Mouse (Mus musculus) liver, adult 2 months (tissue): ENCODE measurements at regions not wholly inside any gene's neighbourhood (a gene's known extent, or its start where the extent isn't known, plus 50 kb on each side); places are given as distances from the start of the nearest gene placed in this dataset.

ENCODE experiments used
- DNase-seq: peaks from one replicate; pipeline ENCODE4 v3.0.0-alpha.2; 2011; ENCODE audit warnings: low read depth, low spot score; ENCODE audit errors: extremely low read depth
- H3K27ac ChIP-seq: fragments of 200-500 bp; replicated peaks from 2 replicates; pipeline ENCODE4 v1.5.1; 2012; ENCODE audit warnings: low read depth, mild to moderate bottlenecking, control low read depth, inconsistent platforms, low read length; ENCODE audit not compliant: insufficient read depth
- H3K27me3 ChIP-seq: fragments of 200-500 bp; 2 replicates; pipeline ENCODE4 v1.6.1; 2012; ENCODE audit warnings: mild to moderate bottlenecking, moderate library complexity, low read length, inconsistent platforms; ENCODE audit not compliant: control insufficient read depth, insufficient read depth
- H3K36me3 ChIP-seq: fragments of 200-500 bp; 2 replicates; pipeline ENCODE4 v1.6.1; 2012; ENCODE audit warnings: low read length, inconsistent platforms; ENCODE audit not compliant: control insufficient read depth, insufficient read depth
- H3K4me1 ChIP-seq: fragments of 200-500 bp; 2 replicates; pipeline ENCODE4 v1.6.1; 2011; ENCODE audit warnings: low read length; ENCODE audit not compliant: control insufficient read depth, insufficient read depth
- H3K4me3 ChIP-seq: fragments of 200-500 bp; 2 replicates; pipeline ENCODE4 v1.5.1; 2011; ENCODE audit warnings: low read depth, mild to moderate bottlenecking, control low read depth, low read length, moderate library complexity; ENCODE audit not compliant: insufficient read depth
- H3K79me2 ChIP-seq: fragments of 200-500 bp; 2 replicates; pipeline ENCODE4 v1.6.1; 2012; ENCODE audit warnings: inconsistent platforms, mild to moderate bottlenecking, low read length, moderate library complexity; ENCODE audit not compliant: control insufficient read depth, insufficient read depth
- H3K9ac ChIP-seq: fragments of 200-500 bp; 2 replicates; pipeline ENCODE4 v1.6.1; 2012; ENCODE audit warnings: low read depth, mild to moderate bottlenecking, control low read depth, inconsistent platforms, low read length
- CTCF ChIP-seq: fragments of 200-500 bp; IDR thresholded peaks from 2 replicates; pipeline ENCODE4 v1.5.1; 2011; ENCODE audit warnings: low read depth, low read length, control low read depth
- POLR2A ChIP-seq: fragments of 200-500 bp; IDR thresholded peaks from 2 replicates; pipeline ENCODE4 v1.6.1; 2011; ENCODE audit warnings: low read length, control low read depth; ENCODE audit not compliant: insufficient read depth; ENCODE audit errors: extremely low read depth
- WGBS: fragments of 180-500 bp; shearing (Covaris S2); methylation state at CpG from one replicate; pipeline ENCODE4 v1.1.7; 2018; 5-methylcytosine and 5-hydroxymethylcytosine counted together

DNA sequence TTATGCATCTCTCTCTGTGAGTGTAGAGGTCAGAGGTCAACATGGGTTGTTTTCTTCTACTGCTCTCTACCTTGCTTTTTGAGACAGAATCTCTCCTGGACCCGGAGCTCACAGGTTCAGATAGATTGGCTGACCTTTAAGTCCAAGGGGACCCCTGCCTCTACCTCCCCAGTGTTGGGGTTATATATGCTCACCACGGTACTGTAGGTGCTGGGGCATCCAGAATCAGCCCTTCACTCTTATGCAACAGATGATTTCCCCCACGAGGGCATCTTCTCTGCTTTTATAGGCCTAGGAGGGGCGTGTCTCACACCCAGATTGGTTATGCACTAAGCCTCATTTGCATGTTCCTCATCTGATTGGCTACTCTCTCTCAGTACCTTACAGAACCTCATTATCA lies 282.5 kb upstream of the Zfp64 start:
- no peaks in the 10 kb centered on the region for H3K36me3 ChIP-seq
- no peaks in the 10 kb centered on the region for H3K27me3 ChIP-seq
- TF ChIP-seq POLR2A (no peak), CTCF (no peak)
- H3K9ac ChIP-seq, result no peak overlapping the region
- H3K4me1 ChIP-seq, result peaks cover 6% of the 10 kb centered on the region
- no peak for DNase-seq
- H3K79me2 ChIP-seq, result no peaks in the 10 kb centered on the region
- no peak overlapping the region for H3K27ac ChIP-seq
- H3K4me3 ChIP-seq, result no peak overlapping the region
- 67% methylated on average over 4 of the region's 4 CpGs for WGBS

DNA sequence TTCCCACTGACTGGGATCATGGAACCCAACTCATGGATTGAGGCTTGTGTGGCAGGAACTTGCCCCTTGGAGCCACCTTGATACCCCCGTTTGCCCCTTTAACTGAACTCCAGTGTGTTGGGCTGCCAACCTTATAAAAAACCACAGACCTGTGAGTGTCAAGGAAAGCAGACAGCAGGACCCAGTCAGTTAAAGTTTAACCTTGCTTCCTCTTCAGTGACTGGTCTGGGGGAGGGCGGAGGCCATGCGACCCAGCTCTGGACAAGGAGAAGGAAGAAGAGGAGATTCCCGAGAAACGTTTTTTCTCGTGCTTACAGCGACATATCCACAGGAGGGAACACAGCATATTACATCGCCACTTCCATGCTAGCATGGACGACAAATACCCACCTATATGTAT lies 281.9 kb upstream of the Zfp64 start:
- H3K4me1 ChIP-seq, result peaks cover 6% of the 10 kb centered on the region
- H3K27ac ChIP-seq, result no peak overlapping the region
- no peaks in the 10 kb centered on the region for H3K36me3 ChIP-seq
- WGBS, result 47% methylated on average over 9 of the region's 9 CpGs
- H3K9ac ChIP-seq, result no peak overlapping the region
- peak; percentile 13 for DNase-seq
- H3K27me3 ChIP-seq, result no peaks in the 10 kb centered on the region
- no peaks in the 10 kb centered on the region for H3K79me2 ChIP-seq
- no peak for TF ChIP-seq POLR2A
- no peak for TF ChIP-seq CTCF
- H3K4me3 ChIP-seq, result no peak overlapping the region

DNA sequence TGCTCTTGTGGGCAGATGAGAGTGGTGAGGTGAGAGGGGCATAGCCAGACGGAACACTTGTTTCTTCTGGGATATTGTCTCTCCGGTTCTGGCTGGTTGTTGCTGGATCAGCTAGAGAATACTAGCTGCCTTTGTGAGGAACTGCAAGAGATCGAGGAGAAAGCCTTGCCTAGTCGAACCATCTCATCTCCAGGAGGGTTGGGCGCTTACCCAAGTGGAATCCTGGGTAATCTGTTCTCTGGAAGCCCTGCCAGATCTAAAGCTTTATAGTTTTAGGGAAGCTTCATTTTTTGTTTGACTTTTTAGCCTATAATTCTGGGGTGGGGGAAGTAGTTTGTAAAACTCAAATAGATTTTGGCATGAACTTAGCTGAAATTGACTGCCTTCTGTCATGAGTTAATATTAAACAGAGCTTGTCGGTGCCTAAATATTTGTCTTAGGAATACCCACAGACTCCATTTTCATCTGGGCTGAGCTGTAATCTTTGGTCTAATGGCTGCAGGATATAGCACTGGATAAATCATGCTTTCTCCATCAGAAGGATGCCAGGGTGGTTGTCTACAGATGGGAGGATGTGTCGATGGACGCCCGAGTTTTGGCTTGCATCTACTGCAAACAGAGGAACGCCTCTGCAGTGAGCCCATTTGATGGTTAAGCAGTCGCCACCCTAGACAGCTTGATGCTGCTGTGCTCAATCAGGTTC lies 279.1 kb upstream of the Zfp64 start:
- Histone ChIP-seq H3K4me1 (peaks cover 6% of the 10 kb centered on the region), H3K27me3 (no peaks in the 10 kb centered on the region), H3K4me3 (no peak overlapping the region), H3K27ac (no peak overlapping the region), H3K79me2 (no peaks in the 10 kb centered on the region), H3K9ac (no peak overlapping the region), H3K36me3 (no peaks in the 10 kb centered on the region)
- TF ChIP-seq CTCF, result no peak
- WGBS, result 45% methylated on average over 11 of the region's 11 CpGs
- DNase-seq, result peak; percentile 53

DNA sequence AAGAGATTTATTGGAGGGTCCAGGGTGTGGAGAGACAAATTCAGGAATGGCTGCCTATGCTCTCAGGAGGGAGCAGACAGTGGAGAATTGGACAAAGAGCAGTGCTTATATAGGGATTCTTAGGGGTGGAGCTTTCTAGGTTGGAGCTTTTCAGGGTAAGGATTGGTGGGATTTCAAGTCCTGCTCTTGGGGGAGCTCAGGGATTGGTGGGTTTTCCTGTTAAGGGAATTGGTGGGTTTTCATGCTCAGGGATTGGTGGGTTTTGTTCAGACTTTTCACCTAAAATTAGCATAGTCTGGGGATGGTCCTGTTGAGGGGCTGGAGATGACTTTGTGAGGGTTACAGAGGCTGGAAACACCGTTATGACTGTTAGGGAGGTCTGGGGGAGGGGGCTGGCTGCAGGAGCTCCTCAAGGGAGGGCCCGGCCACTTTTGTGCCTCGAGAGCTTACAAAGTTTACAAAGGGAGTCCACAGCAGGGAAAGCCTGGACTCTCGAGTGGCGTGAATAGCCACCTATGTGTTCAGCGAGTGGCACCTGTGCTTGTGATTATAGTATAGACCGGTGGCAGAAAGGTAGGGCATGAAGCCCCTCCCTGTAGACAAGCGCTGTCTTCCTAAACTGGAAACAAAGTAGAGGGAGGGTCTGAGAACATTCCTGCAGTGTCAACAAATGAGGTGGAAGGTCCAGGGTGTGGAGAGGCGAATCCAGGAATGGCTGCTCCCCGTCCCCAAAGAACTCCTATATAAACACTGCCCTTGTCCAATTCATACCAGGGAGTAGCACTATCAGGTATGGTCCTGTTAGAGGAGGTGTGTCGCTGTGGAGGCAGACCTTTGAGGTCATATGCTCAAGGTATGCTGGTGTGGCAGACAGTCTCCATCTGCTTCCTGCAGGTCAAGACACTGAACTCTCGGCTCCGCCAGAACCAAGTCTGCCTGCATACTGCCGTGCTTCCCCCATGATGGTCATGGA lies 278.1 kb upstream of the Zfp64 start:
- H3K4me1 ChIP-seq, result peaks cover 6% of the 10 kb centered on the region
- H3K27me3 ChIP-seq, result no peaks in the 10 kb centered on the region
- no peak overlapping the region for H3K27ac ChIP-seq
- H3K4me3 ChIP-seq, result no peak overlapping the region
- H3K79me2 ChIP-seq, result no peaks in the 10 kb centered on the region
- WGBS, result 86% methylated on average over 14 of the region's 14 CpGs
- no peak overlapping the region for H3K9ac ChIP-seq
- H3K36me3 ChIP-seq, result no peaks in the 10 kb centered on the region
- no peak for DNase-seq
- no peak for TF ChIP-seq POLR2A
- no peak for TF ChIP-seq CTCF

DNA sequence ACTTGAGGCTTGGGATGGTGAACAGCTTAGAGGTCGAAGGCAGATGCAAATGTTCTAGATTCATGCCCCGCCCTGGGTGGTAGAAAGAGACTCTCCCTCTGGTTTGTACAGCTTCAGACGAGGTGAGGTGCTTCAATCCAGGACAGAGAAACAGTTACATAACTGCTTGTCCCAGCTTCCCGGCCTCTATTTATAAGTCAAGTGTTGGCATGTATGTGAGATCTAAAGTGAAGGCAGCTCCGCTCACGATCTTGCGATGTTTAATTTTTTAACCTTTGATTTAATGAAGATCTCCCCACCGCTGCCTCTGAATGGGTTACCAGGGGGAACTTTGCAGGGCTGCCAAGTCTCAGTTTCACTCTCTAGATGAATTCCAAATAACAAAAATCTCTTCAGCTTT lies 266.9 kb upstream of the Zfp64 start:
- Histone ChIP-seq H3K27ac (no peak overlapping the region), H3K27me3 (no peaks in the 10 kb centered on the region), H3K4me1 (peaks cover 5% of the 10 kb centered on the region; the same call in 1 of the 2 replicates), H3K4me3 (no peak overlapping the region), H3K36me3 (no peaks in the 10 kb centered on the region), H3K79me2 (no peaks in the 10 kb centered on the region), H3K9ac (no peak overlapping the region)
- DNase-seq, result no peak
- WGBS, result 88% methylated on average over 8 of the region's 8 CpGs
- TF ChIP-seq CTCF (no peak), POLR2A (no peak)

DNA sequence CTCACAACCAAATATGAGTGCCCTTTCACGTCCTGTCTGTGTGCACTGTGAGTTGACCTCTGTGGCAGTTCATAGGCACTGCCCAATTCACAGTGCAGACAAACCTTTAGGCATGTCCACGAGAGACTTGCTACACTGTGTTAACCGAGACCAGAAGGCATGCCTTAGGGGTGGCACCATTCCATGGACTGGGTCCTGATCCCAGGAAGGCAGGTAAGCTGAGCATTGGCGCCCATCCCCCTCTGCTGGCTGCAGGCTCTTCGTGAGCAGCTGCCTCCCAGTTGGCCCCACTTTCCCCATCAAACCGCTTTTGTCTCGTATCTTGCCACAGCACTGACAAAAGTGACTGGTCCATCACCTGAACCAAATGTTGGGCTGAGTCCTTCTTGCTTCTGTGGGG lies 265.8 kb upstream of the Zfp64 start:
- TF ChIP-seq POLR2A (no peak), CTCF (no peak)
- WGBS, result 72% methylated on average over 7 of the region's 7 CpGs
- H3K27me3 ChIP-seq, result no peaks in the 10 kb centered on the region
- no peaks in the 10 kb centered on the region for H3K79me2 ChIP-seq
- H3K4me1 ChIP-seq, result peaks cover 5% of the 10 kb centered on the region; the same call in 1 of the 2 replicates
- no peak for DNase-seq
- H3K4me3 ChIP-seq, result no peak overlapping the region
- no peak overlapping the region for H3K9ac ChIP-seq
- H3K36me3 ChIP-seq, result no peaks in the 10 kb centered on the region
- no peak overlapping the region for H3K27ac ChIP-seq
